Mouse (Mus musculus) heart, embryonic 12.5 days (tissue): ENCODE measurements around the gene Kcnn4. TPM values are rescaled to one million over a fixed set of nuclear protein-coding genes. Genes with fewer than 3 reads are reported as not detected.

ENCODE experiments used
- ATAC-seq: fragments of 200-750 bp; cut with Nextera tagmentation; 2 replicates; pipeline ENCODE4 v1.8.0; 2017; ENCODE audit warnings: moderate TSS enrichment, moderate library complexity; ENCODE audit not compliant: insufficient number of reproducible peaks, low FRiP score
- H3K27ac ChIP-seq: fragments of 300-500 bp; sonication (generic); 2 replicates; pipeline ENCODE4 v1.5.1; 2016; ENCODE audit warnings: mild to moderate bottlenecking, moderate library complexity; ENCODE audit not compliant: poor library complexity, severe bottlenecking
- H3K27me3 ChIP-seq: fragments of 300-500 bp; sonication (generic); replicated peaks from 2 replicates; pipeline ENCODE4 v1.6.1; 2016; ENCODE audit warnings: mild to moderate bottlenecking, moderate library complexity
- H3K36me3 ChIP-seq: fragments of 300-500 bp; sonication (generic); 2 replicates; pipeline ENCODE4 v1.6.1; 2016; ENCODE audit warnings: mild to moderate bottlenecking, moderate library complexity
- H3K4me1 ChIP-seq: fragments of 300-500 bp; sonication (generic); replicated peaks from 2 replicates; pipeline ENCODE4 v1.6.1; 2016; ENCODE audit warnings: mild to moderate bottlenecking
- H3K4me2 ChIP-seq: fragments of 300-500 bp; sonication (generic); 2 replicates; pipeline ENCODE4 v1.6.1; 2016; ENCODE audit warnings: mild to moderate bottlenecking, moderate library complexity
- H3K4me3 ChIP-seq: fragments of 300-500 bp; sonication (generic); 2 replicates; pipeline ENCODE4 v1.5.1; 2016; ENCODE audit warnings: mild to moderate bottlenecking
- H3K9ac ChIP-seq: fragments of 300-500 bp; sonication (generic); 2 replicates; pipeline ENCODE4 v1.6.1; 2016; ENCODE audit warnings: mild to moderate bottlenecking, moderate library complexity
- H3K9me3 ChIP-seq: fragments of 300-500 bp; sonication (generic); replicated peaks from 2 replicates; pipeline ENCODE4 v1.6.1; 2016; ENCODE audit warnings: mild to moderate bottlenecking, moderate library complexity
- WGBS: fragments of 180-500 bp; shearing (Covaris S2); methylation state at CpG from one replicate; pipeline ENCODE4 v1.1.7; 2016; 5-methylcytosine and 5-hydroxymethylcytosine counted together
- polyA plus RNA-seq: library from polyadenylated mRNA; unstranded; fragments of >200 nt; fragmentation: Nextera tagmentation; extraction: Ambion mirVana; gene quantifications from 2 replicates; pipeline ENCODE4 v1.2.1, GENCODE M21; 2016

Gene Kcnn4
- polyA plus RNA-seq, 1 experiment from 2014 or later: 7.8 TPM

GRCm38 (mm10) chr7:24379934-24380333 lies 9.9 kb downstream of the Kcnn4 start:
- Histone ChIP-seq H3K27ac (no peak overlapping the region), H3K4me2 (no peak overlapping the region)
- ATAC-seq: no peak

GRCm38 (mm10) chr7:24380370-24380769 lies 10.3 kb downstream of the Kcnn4 start:
- no peak overlapping the region for H3K9ac ChIP-seq

More at GRCm38 (mm10) chr7:24379934-24380333, 9.9 kb downstream of the Kcnn4 start:
- H3K4me1 ChIP-seq: peaks cover 14% of the 10 kb centered on the region
- H3K9me3 ChIP-seq: no peaks in the 10 kb centered on the region
- no peak overlapping the region for H3K4me3 ChIP-seq
- 49% methylated on average over 7 of the region's 7 CpGs for WGBS
- H3K27me3 ChIP-seq: peaks cover 19% of the 10 kb centered on the region
- no peaks in the 10 kb centered on the region for H3K36me3 ChIP-seq
- no peak overlapping the region for H3K9ac ChIP-seq

GRCm38 (mm10) chr7:24382730-24383372 lies 12.8 kb downstream of the Kcnn4 start:
- no peaks in the 10 kb centered on the region for H3K36me3 ChIP-seq
- no peak overlapping the region for H3K4me3 ChIP-seq
- H3K27me3 ChIP-seq: peaks cover 19% of the 10 kb centered on the region
- 0 out of 2 replicates have a peak, but pooled peaks cover 7% of the 10 kb centered on the region for H3K4me1 ChIP-seq
- WGBS: 79% methylated on average over 16 of the region's 16 CpGs
- H3K9ac ChIP-seq: no peak overlapping the region
- no peak overlapping the region for H3K27ac ChIP-seq
- ATAC-seq: no peak
- H3K9me3 ChIP-seq: no peaks in the 10 kb centered on the region
- 0 out of 2 replicates have a peak overlapping the region, but pooled peaks have one; percentile 0 for H3K4me2 ChIP-seq

More at GRCm38 (mm10) chr7:24380370-24380769, 10.3 kb downstream of the Kcnn4 start:
- Histone ChIP-seq H3K4me1 (peaks cover 14% of the 10 kb centered on the region), H3K4me2 (no peak overlapping the region), H3K4me3 (no peak overlapping the region), H3K27ac (no peak overlapping the region), H3K27me3 (peaks cover 19% of the 10 kb centered on the region), H3K9me3 (no peaks in the 10 kb centered on the region), H3K36me3 (no peaks in the 10 kb centered on the region)
- WGBS: 67% methylated on average over 2 of the region's 2 CpGs
- ATAC-seq: no peak

GRCm38 (mm10) chr7:24384070-24384469 lies 14.0 kb downstream of the Kcnn4 start:
- Histone ChIP-seq H3K9me3 (no peaks in the 10 kb centered on the region), H3K27ac (0 out of 2 replicates have a peak overlapping the region, but pooled peaks have one; percentile 8), H3K9ac (no peak overlapping the region), H3K4me3 (no peak overlapping the region), H3K36me3 (no peaks in the 10 kb centered on the region), H3K4me2 (no peak overlapping the region), H3K27me3 (peaks cover 15% of the 10 kb centered on the region; the same call in 1 of the 2 replicates), H3K4me1 (0 out of 2 replicates have a peak, but pooled peaks cover 7% of the 10 kb centered on the region)
- WGBS: 52% methylated on average over 6 of the region's 6 CpGs
- ATAC-seq: peak; percentile 70; the same call in 1 of the 2 replicates

- no peak overlapping the region for H3K27ac ChIP-seq
- no peaks in the 10 kb centered on the region for H3K36me3 ChIP-seq
- WGBS: 6% methylated on average over 11 of the region's 11 CpGs
- H3K9me3 ChIP-seq: no peaks in the 10 kb centered on the region
- H3K27me3 ChIP-seq: peaks cover 15% of the 10 kb centered on the region; the same call in 1 of the 2 replicates
- 0 out of 2 replicates have a peak, but pooled peaks cover 7% of the 10 kb centered on the region for H3K4me1 ChIP-seq
- ATAC-seq: no peak
- H3K4me3 ChIP-seq: no peak overlapping the region
- peak overlapping the region; percentile 41 for H3K4me2 ChIP-seq
- H3K9ac ChIP-seq: no peak overlapping the region
Measured at GRCm38 (mm10) chr7:24384827-24385226, 14.8 kb downstream of the Kcnn4 start.

- 65% methylated on average over 10 of the region's 10 CpGs for WGBS
- ATAC-seq: no peak
- 0 out of 2 replicates have a peak overlapping the region, but pooled peaks have one; percentile 25 for H3K9ac ChIP-seq
Measured at GRCm38 (mm10) chr7:24387059-24387556, 17.0 kb downstream of the Kcnn4 start.

GRCm38 (mm10) chr7:24389516-24390187 lies 19.6 kb downstream of the Kcnn4 start:
- WGBS: 65% methylated on average over 13 of the region's 13 CpGs
- no peak overlapping the region for H3K9ac ChIP-seq
- no peak for ATAC-seq
- no peak overlapping the region for H3K4me3 ChIP-seq
- no peaks in the 10 kb centered on the region for H3K27me3 ChIP-seq
- H3K9me3 ChIP-seq: no peaks in the 10 kb centered on the region
- peaks cover 6% of the 10 kb centered on the region; the same call in 1 of the 2 replicates for H3K4me1 ChIP-seq
- no peak overlapping the region for H3K27ac ChIP-seq
- H3K4me2 ChIP-seq: no peak overlapping the region
- H3K36me3 ChIP-seq: no peaks in the 10 kb centered on the region

More at GRCm38 (mm10) chr7:24387059-24387556, 17.0 kb downstream of the Kcnn4 start:
- Histone ChIP-seq H3K36me3 (no peaks in the 10 kb centered on the region), H3K4me1 (0 out of 2 replicates have a peak, but pooled peaks cover 4% of the 10 kb centered on the region), H3K27ac (no peak overlapping the region), H3K4me3 (no peak overlapping the region), H3K4me2 (no peak overlapping the region), H3K27me3 (peaks cover 12% of the 10 kb centered on the region; the same call in 1 of the 2 replicates), H3K9me3 (no peaks in the 10 kb centered on the region)

GRCm38 (mm10) chr7:24390512-24390911 lies 20.4 kb downstream of the Kcnn4 start:
- H3K9me3 ChIP-seq: no peaks in the 10 kb centered on the region
- peaks cover 7% of the 10 kb centered on the region; the same call in 1 of the 2 replicates for H3K4me1 ChIP-seq
- H3K4me3 ChIP-seq: no peak overlapping the region
- H3K36me3 ChIP-seq: no peaks in the 10 kb centered on the region
- ATAC-seq: no peak
- no peak overlapping the region for H3K4me2 ChIP-seq
- WGBS: 68% methylated on average over 7 of the region's 7 CpGs
- H3K27me3 ChIP-seq: no peaks in the 10 kb centered on the region
- H3K9ac ChIP-seq: no peak overlapping the region
- no peak overlapping the region for H3K27ac ChIP-seq

- Histone ChIP-seq H3K4me1 (peaks cover 7% of the 10 kb centered on the region; the same call in 1 of the 2 replicates), H3K27ac (no peak overlapping the region), H3K9ac (no peak overlapping the region), H3K36me3 (no peaks in the 10 kb centered on the region), H3K27me3 (no peaks in the 10 kb centered on the region), H3K4me3 (no peak overlapping the region), H3K4me2 (no peak overlapping the region), H3K9me3 (no peaks in the 10 kb centered on the region)
- WGBS: 34% methylated on average over 5 of the region's 5 CpGs
- ATAC-seq: no peak
Measured at GRCm38 (mm10) chr7:24391077-24391476, 21.0 kb downstream of the Kcnn4 start.

- Histone ChIP-seq H3K27me3 (no peaks in the 10 kb centered on the region), H3K36me3 (no peaks in the 10 kb centered on the region), H3K9me3 (no peaks in the 10 kb centered on the region), H3K9ac (no peak overlapping the region), H3K4me1 (peaks cover 7% of the 10 kb centered on the region; the same call in 1 of the 2 replicates), H3K4me3 (no peak overlapping the region), H3K4me2 (no peak overlapping the region), H3K27ac (no peak overlapping the region)
- 62% methylated on average over 2 of the region's 2 CpGs for WGBS
- no peak for ATAC-seq
Measured at GRCm38 (mm10) chr7:24391687-24392086, 21.6 kb downstream of the Kcnn4 start.

GRCm38 (mm10) chr7:24394054-24394453 lies 24.0 kb downstream of the Kcnn4 start:
- ATAC-seq: no peak
- H3K4me3 ChIP-seq: no peak overlapping the region
- 75% methylated on average over 3 of the region's 3 CpGs for WGBS
- H3K27ac ChIP-seq: no peak overlapping the region
- peaks cover 3% of the 10 kb centered on the region; the same call in 1 of the 2 replicates for H3K4me1 ChIP-seq
- no peak overlapping the region for H3K4me2 ChIP-seq
- no peaks in the 10 kb centered on the region for H3K9me3 ChIP-seq
- H3K9ac ChIP-seq: no peak overlapping the region
- no peaks in the 10 kb centered on the region for H3K27me3 ChIP-seq
- H3K36me3 ChIP-seq: no peaks in the 10 kb centered on the region
